Mouse (Mus musculus): ENCODE data around the gene Dcst1.

Gene Dcst1

GRCm38 (mm10) chr3:89337721-89338578 lies 27.1 kb downstream of the Dcst1 start, which contains the start of gene Efna4:
Efna4 (minus strand) TSS chr3:89338028.
- in situ Hi-C loops (cut with MboI; ENCODE audit: unreplicated experiment in 2 of 2): loop anchor here (5.0 to 25.0 kb wide), 3 partner anchors 144 to 524 kb away; partner anchors contain the start of genes Chrnb2 (in 2 of the 2) and Ube2q1 (in 2 of the 2)

- in situ Hi-C loops (cut with MboI; ENCODE audit: unreplicated experiment in 2 of 2): loop anchor here (5.0 to 25.0 kb wide), 3 partner anchors 145 to 525 kb away; partner anchors contain the start of genes Chrnb2 (in 2 of the 2) and Ube2q1 (in 2 of the 2)
Measured at GRCm38 (mm10) chr3:89337062-89337720, 27.9 kb downstream of the Dcst1 start.

GRCm38 (mm10) chr3:89336529-89336928 lies 28.5 kb downstream of the Dcst1 start:
- in situ Hi-C loops (cut with MboI; ENCODE audit: unreplicated experiment in 2 of 2): loop anchor here (5.0 to 25.0 kb wide), 3 partner anchors 146 to 526 kb away; partner anchors contain the start of genes Chrnb2 (in 2 of the 2) and Ube2q1 (in 2 of the 2)

GRCm38 (mm10) chr3:89333053-89333452 lies 32.0 kb downstream of the Dcst1 start:
- in situ Hi-C loops (cut with MboI; ENCODE audit: unreplicated experiment in 2 of 2): loop anchor here (25.0 kb wide), 2 partner anchors 429 to 529 kb away; partner anchors contain the start of genes Chrnb2 (in 2 of the 2) and Ube2q1 (in 2 of the 2)

GRCm38 (mm10) chr3:89332476-89332875 lies 32.6 kb downstream of the Dcst1 start:
- in situ Hi-C loops (cut with MboI; ENCODE audit: unreplicated experiment in 2 of 2): loop anchor here (25.0 kb wide), 2 partner anchors 430 to 530 kb away; partner anchors contain the start of genes Chrnb2 (in 2 of the 2) and Ube2q1 (in 2 of the 2)

- in situ Hi-C loops (cut with MboI; ENCODE audit: unreplicated experiment in 2 of 2): loop anchor here (25.0 kb wide), 2 partner anchors 430 to 530 kb away; partner anchors contain the start of genes Chrnb2 (in 2 of the 2) and Ube2q1 (in 2 of the 2)
Measured at GRCm38 (mm10) chr3:89332013-89332412, 33.0 kb downstream of the Dcst1 start.

- in situ Hi-C loops (cut with MboI; ENCODE audit: unreplicated experiment in 2 of 2): loop anchor here (25.0 kb wide), 2 partner anchors 431 to 531 kb away; partner anchors contain the start of genes Chrnb2 (in 2 of the 2) and Ube2q1 (in 2 of the 2)
Measured at GRCm38 (mm10) chr3:89331561-89331960, 33.5 kb downstream of the Dcst1 start.

- in situ Hi-C loops (cut with MboI; ENCODE audit: unreplicated experiment in 2 of 2): loop anchor here (25.0 kb wide), 2 partner anchors 431 to 531 kb away; partner anchors contain the start of genes Chrnb2 (in 2 of the 2) and Ube2q1 (in 2 of the 2)
Measured at GRCm38 (mm10) chr3:89330948-89331347, 34.1 kb downstream of the Dcst1 start.

- in situ Hi-C loops (cut with MboI; ENCODE audit: unreplicated experiment in 2 of 2): loop anchor here (25.0 kb wide), 2 partner anchors 432 to 532 kb away; partner anchors contain the start of genes Chrnb2 (in 2 of the 2) and Ube2q1 (in 2 of the 2)
Measured at GRCm38 (mm10) chr3:89330346-89330745, 34.7 kb downstream of the Dcst1 start.

- in situ Hi-C loops (cut with MboI; ENCODE audit: unreplicated experiment in 2 of 2): loop anchor here (10.0 to 25.0 kb wide), 3 partner anchors 434 to 534 kb away; partner anchors contain the start of genes Chrnb2 (in 2 of the 2) and Ube2q1 (in 2 of the 2)
Measured at GRCm38 (mm10) chr3:89328623-89329022, 36.4 kb downstream of the Dcst1 start.

GRCm38 (mm10) chr3:89327371-89327870 lies 37.6 kb downstream of the Dcst1 start:
- in situ Hi-C loops (cut with MboI; ENCODE audit: unreplicated experiment in 2 of 2): loop anchor here (10.0 to 25.0 kb wide), 3 partner anchors 435 to 535 kb away; partner anchors contain the start of genes Chrnb2 (in 2 of the 2) and Ube2q1 (in 2 of the 2)

- in situ Hi-C loops (cut with MboI; ENCODE audit: unreplicated experiment in 2 of 2): loop anchor here (10.0 to 25.0 kb wide), 3 partner anchors 436 to 536 kb away; partner anchors contain the start of genes Chrnb2 (in 2 of the 2) and Ube2q1 (in 2 of the 2)
Measured at GRCm38 (mm10) chr3:89325882-89326281, 39.2 kb downstream of the Dcst1 start.

- in situ Hi-C loops (cut with MboI; ENCODE audit: unreplicated experiment in 2 of 2): loop anchor here in 1 of 2 experiments (10.0 kb wide), 1 partner anchor 532 kb away; no protein-coding TSS in a partner anchor
Measured at GRCm38 (mm10) chr3:89322514-89323165, 42.4 kb downstream of the Dcst1 start, which contains the start of gene Efna3. Efna3 (minus strand) TSS chr3:89322965.

- in situ Hi-C loops (cut with MboI; ENCODE audit: unreplicated experiment in 2 of 2): loop anchor here in 1 of 2 experiments (10.0 kb wide), 1 partner anchor 533 kb away; no protein-coding TSS in a partner anchor
Measured at GRCm38 (mm10) chr3:89322131-89322500, 42.9 kb downstream of the Dcst1 start.

- in situ Hi-C loops (cut with MboI; ENCODE audit: unreplicated experiment in 2 of 2): loop anchor here in 1 of 2 experiments (10.0 kb wide), 1 partner anchor 533 kb away; no protein-coding TSS in a partner anchor
Measured at GRCm38 (mm10) chr3:89321183-89322130, 43.6 kb downstream of the Dcst1 start.

GRCm38 (mm10) chr3:89320581-89321182 lies 44.4 kb downstream of the Dcst1 start:
- in situ Hi-C loops (cut with MboI; ENCODE audit: unreplicated experiment in 2 of 2): loop anchor here in 1 of 2 experiments (10.0 kb wide), 1 partner anchor 534 kb away; no protein-coding TSS in a partner anchor
